Mouse (Mus musculus) retina, postnatal 7 days (tissue): ENCODE data around the gene Vmn1r24.
"Not testable (repeated sequence)": the region's sequence is repeated elsewhere in the genome, so short reads cannot be mapped to it uniquely, and the experiment has no call there.

Experiments used
- DNase-seq: peaks from one replicate; pipeline ENCODE4 v3.0.0-alpha.2; 2012; ENCODE audit warnings: low read depth, low spot score

Vmn1r24 gene

GRCm38 (mm10) chr6:57961403-57961802 lies at the start of gene Vmn1r24:
Gene Vmn1r24 (minus strand): TSS chr6:57961503.
- not testable (repeated sequence) for DNase-seq

GRCm38 (mm10) chr6:57980710-57981109 lies 19.4 kb upstream of the Vmn1r24 start, which contains the start of gene Vmn1r25:
Gene Vmn1r25 (minus strand): TSS chr6:57980810.
- no peak for DNase-seq

GRCm38 (mm10) chr6:57926738-57927137 lies 34.6 kb downstream of the Vmn1r24 start, which contains the start of gene Vmn1r23:
Gene Vmn1r23 (minus strand): TSS chr6:57926838.
- DNase-seq: no peak

GRCm38 (mm10) chr6:57907928-57908327 lies 53.4 kb downstream of the Vmn1r24 start, which contains the start of gene Vmn1r22:
Gene Vmn1r22 (minus strand): TSS chr6:57908028.
- DNase-seq: no peak
